Mouse (Mus musculus) midbrain, embryonic 16.5 days (tissue): ENCODE measurements around the gene Mgat5b. TPM values are rescaled to one million over a fixed set of nuclear protein-coding genes. Genes with fewer than 3 reads are reported as not detected.
A peak's percentile ranks its signal among the peaks of the same experiment; 100 is the strongest.

Experiments
- ATAC-seq: fragments of 200-750 bp; cut with Nextera tagmentation; 2 replicates; pipeline ENCODE4 v1.8.0; 2017; ENCODE audit warnings: moderate TSS enrichment
- H3K27ac ChIP-seq: fragments of 300-500 bp; sonication (generic); 2 replicates; pipeline ENCODE4 v1.5.1; 2014; ENCODE audit warnings: mild to moderate bottlenecking, low read length, mixed read lengths
- H3K27me3 ChIP-seq: fragments of 300-500 bp; sonication (generic); 2 replicates; pipeline ENCODE4 v1.6.1; 2014; ENCODE audit warnings: low read depth, low read length, mixed read lengths; ENCODE audit not compliant: control insufficient read depth, insufficient read depth
- H3K36me3 ChIP-seq: fragments of 300-500 bp; sonication (generic); 2 replicates; pipeline ENCODE4 v1.6.1; 2014; ENCODE audit warnings: mild to moderate bottlenecking, low read length, moderate library complexity, mixed read lengths; ENCODE audit not compliant: control insufficient read depth, insufficient read depth
- H3K4me1 ChIP-seq: fragments of 300-500 bp; sonication (generic); 2 replicates; pipeline ENCODE4 v1.6.1; 2014; ENCODE audit warnings: mild to moderate bottlenecking, low read length, mixed read lengths; ENCODE audit not compliant: control insufficient read depth, insufficient read depth
- H3K4me2 ChIP-seq: fragments of 300-500 bp; sonication (generic); 2 replicates; pipeline ENCODE4 v1.6.1; 2014; ENCODE audit warnings: mild to moderate bottlenecking, low read length, mixed read lengths
- H3K4me3 ChIP-seq: fragments of 300-500 bp; sonication (generic); 2 replicates; pipeline ENCODE4 v1.5.1; 2014; ENCODE audit warnings: low read depth, mild to moderate bottlenecking, low read length, moderate library complexity, mixed read lengths
- H3K9ac ChIP-seq: fragments of 300-500 bp; sonication (generic); 2 replicates; pipeline ENCODE4 v1.6.1; 2014; ENCODE audit warnings: low read depth, low read length, mixed read lengths
- H3K9me3 ChIP-seq: fragments of 300-500 bp; sonication (generic); replicated peaks from 2 replicates; pipeline ENCODE4 v1.6.1; 2014; ENCODE audit warnings: mild to moderate bottlenecking, low read length, mixed read lengths; ENCODE audit not compliant: control insufficient read depth, poor library complexity, severe bottlenecking
- WGBS: fragments of 180-500 bp; shearing (Covaris S2); extraction: QIAGEN DNeasy Blood & Tissue Kit; methylation state at CpG from one replicate; pipeline ENCODE4 v1.1.7; 2014; 5-methylcytosine and 5-hydroxymethylcytosine counted together
- polyA plus RNA-seq: library from polyadenylated mRNA; unstranded; fragments of >200 nt; fragmentation: Nextera tagmentation; extraction: Ambion mirVana; gene quantifications from 2 replicates; pipeline ENCODE4 v1.2.1, GENCODE M21; 2015

Gene Mgat5b
- polyA plus RNA-seq, 1 experiment from 2014 or later = 26.1 TPM

GRCm38 (mm10) chr11:116913573-116913972 lies 5.1 kb upstream of the Mgat5b start:
- Histone ChIP-seq H3K9ac (no peak overlapping the region), H3K4me2 (no peak overlapping the region; the same call in 1 of the 2 replicates), H3K4me3 (no peak overlapping the region), H3K9me3 (no peaks in the 10 kb centered on the region), H3K4me1 (peaks cover 18% of the 10 kb centered on the region), H3K36me3 (no peaks in the 10 kb centered on the region), H3K27ac (peak overlapping the region; percentile 56), H3K27me3 (no peaks in the 10 kb centered on the region)
- no peak for ATAC-seq
- WGBS = 25% methylated on average over 16 of the region's 16 CpGs

GRCm38 (mm10) chr11:116914267-116914885 lies 4.3 kb upstream of the Mgat5b start:
- WGBS = 40% methylated on average over 5 of the region's 5 CpGs
- ATAC-seq = no peak

GRCm38 (mm10) chr11:116915241-116915640 lies 3.4 kb upstream of the Mgat5b start:
- Histone ChIP-seq H3K27ac (no peak overlapping the region), H3K36me3 (no peaks in the 10 kb centered on the region), H3K9me3 (no peaks in the 10 kb centered on the region), H3K27me3 (no peaks in the 10 kb centered on the region), H3K4me2 (no peak overlapping the region), H3K4me1 (peaks cover 23% of the 10 kb centered on the region), H3K9ac (no peak overlapping the region), H3K4me3 (no peak overlapping the region)
- WGBS = 90% methylated on average over 3 of the region's 3 CpGs
- ATAC-seq = no peak

More at GRCm38 (mm10) chr11:116914267-116914885, 4.3 kb upstream of the Mgat5b start:
- Histone ChIP-seq H3K9me3 (no peaks in the 10 kb centered on the region), H3K9ac (0 out of 2 replicates have a peak overlapping the region, but pooled peaks have one; percentile 4), H3K4me2 (no peak overlapping the region), H3K4me3 (no peak overlapping the region), H3K4me1 (peaks cover 18% of the 10 kb centered on the region), H3K27me3 (no peaks in the 10 kb centered on the region), H3K36me3 (no peaks in the 10 kb centered on the region), H3K27ac (no peak overlapping the region; the same call in 1 of the 2 replicates)

GRCm38 (mm10) chr11:116917361-116917760 lies 1.3 kb upstream of the Mgat5b start:
- ATAC-seq = no peak
- Histone ChIP-seq H3K9me3 (no peaks in the 10 kb centered on the region), H3K36me3 (no peaks in the 10 kb centered on the region), H3K27me3 (no peaks in the 10 kb centered on the region), H3K27ac (no peak overlapping the region), H3K4me2 (no peak overlapping the region), H3K4me1 (peaks cover 44% of the 10 kb centered on the region), H3K4me3 (no peak overlapping the region), H3K9ac (peak overlapping the region; percentile 26; the same call in 1 of the 2 replicates)
- 53% methylated on average over 7 of the region's 7 CpGs for WGBS

GRCm38 (mm10) chr11:116919186-116920020 lies 740 bp downstream of the Mgat5b start:
- WGBS = 1% methylated on average over 52 of the region's 58 CpGs
- H3K4me1 ChIP-seq = peaks cover 38% of the 10 kb centered on the region
- peak; percentile 26 for ATAC-seq

GRCm38 (mm10) chr11:116920746-116921145 lies 2.1 kb downstream of the Mgat5b start:
- Histone ChIP-seq H3K4me3 (peak overlapping the region; percentile 86), H3K9me3 (no peaks in the 10 kb centered on the region), H3K27ac (no peak overlapping the region), H3K4me1 (peaks cover 36% of the 10 kb centered on the region), H3K4me2 (peak overlapping the region; percentile 95), H3K27me3 (no peaks in the 10 kb centered on the region), H3K9ac (peak overlapping the region; percentile 100), H3K36me3 (peaks cover 12% of the 10 kb centered on the region; the same call in 1 of the 2 replicates)
- 18% methylated on average over 5 of the region's 6 CpGs for WGBS
- ATAC-seq = no peak

More at GRCm38 (mm10) chr11:116919186-116920020, 740 bp downstream of the Mgat5b start:
- Histone ChIP-seq H3K36me3 (peaks cover 7% of the 10 kb centered on the region; the same call in 1 of the 2 replicates), H3K9ac (peak overlapping the region; percentile 100), H3K4me2 (peak overlapping the region; percentile 95), H3K4me3 (peak overlapping the region; percentile 86), H3K27ac (peak overlapping the region; percentile 86), H3K9me3 (no peaks in the 10 kb centered on the region), H3K27me3 (no peaks in the 10 kb centered on the region)

GRCm38 (mm10) chr11:116922058-116922457 lies 3.4 kb downstream of the Mgat5b start:
- H3K27ac ChIP-seq = no peak overlapping the region
- no peaks in the 10 kb centered on the region for H3K27me3 ChIP-seq
- WGBS = 25% methylated on average over 7 of the region's 7 CpGs
- peak overlapping the region; percentile 50 for H3K9ac ChIP-seq
- H3K4me2 ChIP-seq = peak overlapping the region; percentile 95
- no peaks in the 10 kb centered on the region for H3K9me3 ChIP-seq
- H3K4me3 ChIP-seq = peak overlapping the region; percentile 25
- H3K36me3 ChIP-seq = peaks cover 17% of the 10 kb centered on the region; the same call in 1 of the 2 replicates
- no peak for ATAC-seq
- H3K4me1 ChIP-seq = peaks cover 36% of the 10 kb centered on the region

GRCm38 (mm10) chr11:116928031-116928430 lies 9.4 kb downstream of the Mgat5b start:
- 86% methylated on average over 6 of the region's 6 CpGs for WGBS
- no peak overlapping the region for H3K27ac ChIP-seq
- H3K4me3 ChIP-seq = no peak overlapping the region
- peaks cover 29% of the 10 kb centered on the region for H3K36me3 ChIP-seq
- H3K4me2 ChIP-seq = no peak overlapping the region
- H3K9ac ChIP-seq = no peak overlapping the region
- no peaks in the 10 kb centered on the region for H3K27me3 ChIP-seq
- H3K4me1 ChIP-seq = no peaks in the 10 kb centered on the region
- ATAC-seq = no peak
- H3K9me3 ChIP-seq = no peaks in the 10 kb centered on the region

- H3K4me1 ChIP-seq = peaks cover 16% of the 10 kb centered on the region
- H3K36me3 ChIP-seq = peaks cover 21% of the 10 kb centered on the region
- 92% methylated on average over 5 of the region's 5 CpGs for WGBS
- H3K4me2 ChIP-seq = no peak overlapping the region
- ATAC-seq = no peak
- H3K27ac ChIP-seq = no peak overlapping the region; the same call in 1 of the 2 replicates
- no peaks in the 10 kb centered on the region for H3K9me3 ChIP-seq
- no peak overlapping the region for H3K4me3 ChIP-seq
- H3K9ac ChIP-seq = no peak overlapping the region
- no peaks in the 10 kb centered on the region for H3K27me3 ChIP-seq
Observed at GRCm38 (mm10) chr11:116934862-116935261, 16.2 kb downstream of the Mgat5b start.
